Mouse (Mus musculus) lung, adult 2 months (tissue): ENCODE results near the gene Odf4.

Experiments
- CTCF ChIP-seq: fragments of 200-500 bp; IDR thresholded peaks from 2 replicates; pipeline ENCODE4 v1.5.1; 2011; ENCODE audit warnings: mild to moderate bottlenecking, low read length, control low read depth; ENCODE audit not compliant: insufficient read depth
- POLR2A ChIP-seq: fragments of 200-500 bp; IDR thresholded peaks from 2 replicates; pipeline ENCODE4 v1.6.1; 2011; ENCODE audit warnings: low read depth, mild to moderate bottlenecking, control low read depth, low read length, borderline replicate concordance; ENCODE audit errors: extremely low read depth

GRCm38 (mm10) chr11:68966554-68966953 is 39.7 kb upstream of the Odf4 start:
- no peak for TF ChIP-seq CTCF
- TF ChIP-seq POLR2A, result no peak
